Mouse (Mus musculus) thymus, adult 18-20 months (tissue): Measurements from ENCODE around the gene Unc13a.

Source experiments
- DNase-seq, 2 experiments: peaks; one replicate each; pipeline ENCODE4 v3.0.0; 2022; ENCODE audit warnings: mixed read lengths in 2 of 2

The Unc13a gene

GRCm38 (mm10) chr8:71665331-71666130 is 6.0 kb downstream of the Unc13a start:
- peak in 1 of 2 experiments; percentile 55 for DNase-seq

- peak; percentile 53 to 57 for DNase-seq
Observed at GRCm38 (mm10) chr8:71660325-71661120, 11.0 kb downstream of the Unc13a start.

DNA sequence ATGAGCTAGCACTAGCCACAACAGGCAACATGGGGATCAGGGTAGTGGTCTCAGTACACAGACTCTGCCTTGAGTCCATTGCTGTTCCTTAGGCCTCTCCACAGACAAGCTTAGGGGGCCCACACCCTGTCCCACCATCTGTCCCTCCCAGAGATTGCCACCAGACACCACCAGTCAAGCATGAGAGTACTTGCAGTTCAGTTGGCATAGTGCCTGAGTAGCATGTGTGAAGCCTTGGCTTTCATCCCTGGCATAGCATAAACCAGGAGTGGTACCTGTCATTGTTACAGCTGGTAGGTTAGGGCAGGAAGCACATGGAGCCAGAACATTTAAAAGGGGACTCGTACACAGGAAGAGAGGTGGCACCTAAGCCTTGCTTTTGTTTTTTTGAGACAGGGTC is 11.8 kb downstream of the Unc13a start:
- DNase-seq = no peak

DNA sequence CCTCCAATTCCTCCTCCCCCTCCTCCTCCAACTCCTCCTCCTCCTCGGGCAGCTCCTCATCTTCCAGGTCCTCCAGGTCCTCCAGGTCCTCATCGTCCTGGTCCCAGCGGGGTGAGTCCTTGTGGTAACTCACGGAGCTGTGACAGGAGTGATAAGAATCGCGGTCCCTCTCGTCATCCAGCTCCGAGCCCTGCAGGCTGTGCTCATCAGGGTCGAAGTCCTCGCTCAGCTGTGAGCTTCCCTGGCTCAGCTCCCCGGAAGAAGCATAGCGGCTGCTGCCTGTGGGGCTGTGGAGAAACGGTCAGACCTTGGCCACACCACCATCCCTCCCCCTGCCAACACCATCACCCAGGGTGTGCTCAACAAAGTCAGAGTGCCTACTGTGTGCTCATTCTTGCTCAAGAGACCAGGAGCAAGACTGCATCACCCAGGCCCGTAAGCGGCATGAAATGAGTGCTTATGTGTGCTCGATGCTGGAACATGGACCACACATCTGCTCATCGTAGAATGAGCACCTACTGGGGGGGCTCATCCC is 13.0 kb downstream of the Unc13a start:
- no peak for DNase-seq

- DNase-seq = no peak
Observed at GRCm38 (mm10) chr8:71657816-71658215, 13.7 kb downstream of the Unc13a start.

- DNase-seq = no peak
Observed at GRCm38 (mm10) chr8:71654600-71654999, 17.0 kb downstream of the Unc13a start.

- no peak for DNase-seq
Observed at GRCm38 (mm10) chr8:71645510-71645909, 26.0 kb downstream of the Unc13a start.

DNA sequence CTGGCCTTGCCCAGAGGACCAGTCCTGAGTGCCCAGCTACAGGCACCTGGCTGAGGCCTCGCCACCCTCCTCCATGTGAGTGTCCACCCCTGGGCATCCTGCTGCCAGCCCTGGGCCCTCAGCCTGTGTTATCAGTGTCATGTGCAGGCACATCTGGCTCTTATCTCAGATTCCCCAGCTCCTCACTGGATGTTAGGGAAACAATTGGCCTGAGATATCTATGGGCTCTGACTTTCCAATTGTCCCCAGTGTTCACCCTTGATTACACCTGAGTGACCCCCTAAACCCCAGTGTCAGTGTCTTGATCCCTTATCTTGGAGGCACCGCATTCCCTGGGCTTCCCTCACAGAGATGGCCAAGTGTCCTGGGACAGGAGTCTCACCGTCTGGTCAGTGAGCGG is 32.2 kb downstream of the Unc13a start:
- no peak for DNase-seq

DNA sequence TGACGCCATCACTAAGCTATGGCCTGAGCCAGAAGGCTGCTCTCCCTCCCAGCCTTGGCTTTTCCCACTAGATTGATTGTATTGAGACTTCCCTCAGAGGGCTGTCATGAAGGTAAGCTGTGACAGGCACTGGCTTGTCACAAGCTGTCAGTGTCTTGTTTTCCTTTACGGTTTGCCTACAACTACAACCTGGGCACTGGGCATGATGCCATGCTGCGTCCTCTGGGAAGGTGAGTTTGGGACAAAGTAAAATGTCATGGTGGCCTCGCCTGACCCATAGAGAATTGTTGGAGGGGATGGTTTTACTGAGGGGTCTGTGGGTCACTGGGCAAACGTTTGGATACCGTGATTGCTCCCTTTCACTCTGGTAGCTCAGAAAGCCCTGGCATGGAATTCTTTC is 33.2 kb downstream of the Unc13a start:
- DNase-seq = no peak

GRCm38 (mm10) chr8:71637149-71638095 is 34.1 kb downstream of the Unc13a start:
- DNase-seq = no peak

DNA sequence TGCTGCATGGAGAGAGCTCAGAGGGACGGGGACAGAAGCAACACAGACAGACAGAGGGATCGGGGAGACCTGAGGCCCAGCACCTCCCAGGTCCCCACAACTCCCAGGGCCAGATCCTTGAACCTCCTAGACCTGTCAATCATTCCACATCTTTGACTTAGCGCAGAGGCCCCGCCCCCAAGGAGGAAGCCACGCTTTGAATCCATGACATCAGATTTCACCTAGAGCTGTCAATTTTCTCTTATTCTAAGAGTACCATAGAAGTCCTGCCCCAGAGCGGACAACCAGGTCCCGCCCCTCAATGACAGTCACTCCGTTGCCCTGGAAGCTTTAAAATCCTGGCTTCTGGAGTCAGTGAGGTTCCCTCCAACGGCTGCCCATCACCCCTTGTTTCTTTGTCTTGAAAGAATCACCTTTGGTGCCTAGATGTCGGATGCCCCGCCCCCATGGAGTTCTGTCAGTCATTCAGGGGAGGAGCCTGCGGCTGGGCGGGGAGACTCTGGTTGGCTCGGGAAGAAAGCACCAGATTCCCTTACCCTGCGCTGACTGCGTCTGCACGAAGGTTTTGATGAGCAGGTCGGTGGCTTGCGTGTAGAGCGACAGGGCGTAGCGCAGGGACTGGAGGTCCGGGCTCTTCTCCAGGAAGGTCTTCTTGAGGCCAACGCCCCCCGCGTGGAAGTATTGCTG is 37.4 kb downstream of the Unc13a start:
- DNase-seq = peak; percentile 58 to 76

- peak; percentile 63 to 68 for DNase-seq
Observed at GRCm38 (mm10) chr8:71633164-71633563, 38.4 kb downstream of the Unc13a start.

GRCm38 (mm10) chr8:71631897-71632296 is 39.7 kb downstream of the Unc13a start:
- no peak for DNase-seq

GRCm38 (mm10) chr8:71630761-71631160 is 40.8 kb downstream of the Unc13a start:
- no peak for DNase-seq

DNA sequence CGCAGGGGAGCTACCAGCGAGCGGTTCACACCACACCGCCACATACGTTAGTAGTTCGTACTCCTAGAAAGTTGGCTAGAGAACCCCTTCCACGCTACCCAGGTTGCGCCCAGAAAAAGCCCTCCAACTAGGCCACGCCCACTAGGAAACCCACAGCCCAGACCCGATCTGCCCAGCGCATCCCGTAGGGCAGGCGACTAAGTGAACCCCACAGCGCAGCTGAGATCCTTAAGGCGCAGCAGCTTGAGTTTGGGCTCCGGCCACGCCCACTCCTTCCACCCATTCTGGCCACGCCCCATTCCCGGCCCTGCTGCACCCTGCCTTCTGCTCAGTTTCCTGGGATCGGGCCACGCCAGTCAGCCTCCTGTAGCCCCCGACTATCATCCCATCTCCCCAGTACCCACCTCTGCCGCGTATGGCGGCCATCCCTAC is 41.8 kb downstream of the Unc13a start:
- DNase-seq = peak; percentile 49 to 59

GRCm38 (mm10) chr8:71629096-71629697 is 42.4 kb downstream of the Unc13a start:
- peak; percentile 87 to 88 for DNase-seq

GRCm38 (mm10) chr8:71628396-71629095 is 43.0 kb downstream of the Unc13a start:
- DNase-seq = no peak

DNA sequence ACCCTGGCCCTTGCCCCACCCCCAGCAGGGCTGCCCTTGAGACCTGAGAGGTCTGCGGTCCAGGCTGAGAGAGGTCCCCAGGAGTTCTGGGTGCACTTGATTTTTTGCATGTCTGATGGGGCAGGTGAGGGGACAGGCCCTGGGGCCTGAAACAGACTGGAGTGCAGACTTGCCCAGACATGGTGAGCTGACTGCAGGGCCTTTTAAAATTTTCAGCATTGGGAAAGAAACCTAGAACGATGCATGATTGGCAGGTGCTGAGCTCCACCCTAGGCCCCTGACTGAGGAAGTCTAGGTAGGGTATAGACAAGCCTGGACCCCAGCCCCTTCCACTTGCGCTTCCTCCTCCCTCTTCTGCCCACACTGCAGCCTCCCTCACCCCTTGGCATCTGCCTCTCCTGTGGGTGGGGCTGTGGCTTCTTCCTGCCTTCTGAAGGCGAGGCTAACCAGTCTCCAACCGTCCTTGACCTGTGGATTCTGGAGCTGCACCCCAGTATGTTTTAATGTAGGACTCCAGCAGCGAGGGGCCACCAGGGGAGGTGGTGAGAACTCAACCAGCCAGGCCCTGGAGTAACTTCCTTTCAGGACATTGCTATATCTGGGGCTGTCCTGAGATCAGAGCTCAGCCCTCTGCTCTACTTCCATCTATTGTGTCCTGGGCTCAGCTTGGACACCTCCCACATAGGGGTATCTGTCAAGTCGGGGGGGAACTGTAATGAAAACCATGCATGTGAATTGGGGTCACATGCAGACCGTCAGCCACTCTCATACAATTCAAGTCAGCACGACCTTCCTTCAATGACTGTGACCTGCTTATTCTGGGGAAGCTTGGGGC is 44.1 kb downstream of the Unc13a start:
- no peak for DNase-seq

GRCm38 (mm10) chr8:71626753-71627152 is 44.8 kb downstream of the Unc13a start:
- DNase-seq = no peak

DNA sequence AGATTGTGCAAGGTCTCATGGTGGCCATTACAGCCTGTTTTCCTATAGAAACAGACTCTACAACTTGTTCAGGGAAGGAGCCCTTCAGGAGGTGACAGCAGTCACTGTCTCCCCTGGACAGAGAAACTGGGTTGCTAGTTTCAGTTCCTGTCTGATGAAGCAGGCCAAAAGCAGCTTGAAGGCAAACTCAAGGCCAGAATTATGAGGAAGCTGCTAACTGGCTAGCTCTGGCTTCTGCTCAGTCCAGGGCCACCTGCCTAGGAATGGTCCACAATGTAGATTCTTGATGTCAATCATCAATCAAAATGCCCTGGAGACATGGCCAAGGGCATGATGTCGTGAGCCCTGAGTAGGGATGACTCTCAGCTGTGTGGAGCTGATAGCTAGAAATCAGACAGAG is 46.5 kb downstream of the Unc13a start:
- no peak for DNase-seq
